Mouse (Mus musculus) limb, embryonic 11.5 days (tissue): ENCODE results near the gene Eml6. TPM values are rescaled to one million over a fixed set of nuclear protein-coding genes. Genes with fewer than 3 reads are reported as not detected.

ENCODE experiments used
- ATAC-seq: fragments of 200-750 bp; cut with Nextera tagmentation; 2 replicates; pipeline ENCODE4 v1.8.0; 2017; ENCODE audit warnings: low read depth; ENCODE audit not compliant: insufficient number of reproducible peaks, low FRiP score, low TSS enrichment
- DNase-seq: peaks from one replicate; pipeline ENCODE4 v3.0.0-alpha.2; 2015; ENCODE audit warnings: low spot score
- H3K27ac ChIP-seq: fragments of 300-500 bp; sonication (generic); replicated peaks from 2 replicates; pipeline ENCODE4 v1.5.1; 2014; ENCODE audit warnings: low read depth, mild to moderate bottlenecking, low read length
- H3K27me3 ChIP-seq: fragments of 300-500 bp; sonication (generic); 2 replicates; pipeline ENCODE4 v1.6.1; 2014; ENCODE audit warnings: mild to moderate bottlenecking, low read length, mixed read lengths; ENCODE audit not compliant: control insufficient read depth, insufficient read depth
- H3K36me3 ChIP-seq: fragments of 300-500 bp; sonication (generic); 2 replicates; pipeline ENCODE4 v1.6.1; 2014; ENCODE audit warnings: mild to moderate bottlenecking, low read length, moderate library complexity, mixed read lengths; ENCODE audit not compliant: control insufficient read depth, insufficient read depth
- H3K4me1 ChIP-seq: fragments of 300-500 bp; sonication (generic); 2 replicates; pipeline ENCODE4 v1.6.1; 2014; ENCODE audit warnings: low read length, mixed read lengths; ENCODE audit not compliant: control insufficient read depth, insufficient read depth
- H3K4me2 ChIP-seq: fragments of 300-500 bp; sonication (generic); 2 replicates; pipeline ENCODE4 v1.6.1; 2014; ENCODE audit warnings: low read depth, mild to moderate bottlenecking, moderate library complexity; ENCODE audit not compliant: severe bottlenecking
- H3K4me3 ChIP-seq: fragments of 300-500 bp; sonication (generic); 2 replicates; pipeline ENCODE4 v1.5.1; 2014; ENCODE audit warnings: low read depth, low read length
- H3K9ac ChIP-seq: fragments of 300-500 bp; sonication (generic); 2 replicates; pipeline ENCODE4 v1.6.1; 2014; ENCODE audit warnings: mild to moderate bottlenecking, low read length
- H3K9me3 ChIP-seq: fragments of 300-500 bp; sonication (generic); 2 replicates; pipeline ENCODE4 v1.6.1; 2016; ENCODE audit warnings: low read length; ENCODE audit not compliant: control insufficient read depth
- WGBS: fragments of 180-500 bp; shearing (Covaris S2); extraction: QIAGEN DNeasy Blood & Tissue Kit; methylation state at CpG from one replicate; pipeline ENCODE4 v1.1.7; 2014; 5-methylcytosine and 5-hydroxymethylcytosine counted together
- polyA plus RNA-seq: library from polyadenylated mRNA; unstranded; fragments of >200 nt; fragmentation: Nextera tagmentation; extraction: Ambion mirVana; gene quantifications from 2 replicates; pipeline ENCODE4 v1.2.1, GENCODE M21; 2014

The Eml6 gene
- polyA plus RNA-seq, 1 experiment from 2014 or later: 0.64 TPM

DNA sequence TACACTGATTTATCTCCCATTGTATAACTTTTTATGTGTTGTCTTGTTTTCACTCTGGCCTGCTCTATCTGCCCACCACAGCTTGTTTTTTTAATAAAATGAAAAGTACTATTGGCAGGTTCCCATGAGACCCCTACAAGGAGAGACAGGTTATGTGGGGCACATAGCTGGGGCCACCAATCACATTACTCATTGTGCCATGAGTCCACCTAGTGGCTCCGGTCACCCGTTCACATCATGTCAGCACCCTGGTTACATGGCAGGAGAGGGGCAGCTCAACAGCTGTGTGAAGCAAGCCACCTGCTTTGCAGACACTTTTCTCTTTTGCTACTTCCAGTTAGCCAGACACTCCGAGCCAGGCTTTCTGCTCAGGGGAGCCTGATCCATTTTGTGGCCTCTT lies 213.4 kb downstream of the Eml6 start:
- no peaks in the 10 kb centered on the region for H3K27me3 ChIP-seq
- H3K4me3 ChIP-seq: no peak overlapping the region
- no peaks in the 10 kb centered on the region for H3K9me3 ChIP-seq
- H3K4me1 ChIP-seq: no peaks in the 10 kb centered on the region
- no peak for DNase-seq
- no peak for ATAC-seq
- H3K4me2 ChIP-seq: no peak overlapping the region
- H3K36me3 ChIP-seq: no peaks in the 10 kb centered on the region
- no peak overlapping the region for H3K27ac ChIP-seq
- H3K9ac ChIP-seq: no peak overlapping the region
- WGBS: 78% methylated on average over 3 of the region's 3 CpGs

DNA sequence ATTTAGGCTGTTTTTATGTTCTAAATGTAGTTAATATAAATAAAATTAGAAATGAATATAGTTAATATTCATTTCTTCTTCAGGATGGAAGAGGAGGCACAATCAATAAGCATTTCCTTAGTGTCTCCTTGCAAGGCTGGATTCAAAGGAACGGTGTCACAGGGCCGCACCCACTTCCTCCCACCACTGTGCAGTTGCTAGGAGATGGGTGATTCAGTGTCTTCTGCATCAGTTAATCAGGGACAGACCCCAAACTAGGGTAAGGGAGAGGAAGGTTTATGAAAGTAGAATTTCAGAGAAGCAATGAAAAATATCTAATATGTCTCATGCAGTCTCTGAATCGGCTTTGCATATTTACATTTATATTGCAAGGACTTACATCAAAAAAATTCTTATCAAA lies 215.5 kb downstream of the Eml6 start:
- Histone ChIP-seq H3K4me1 (no peaks in the 10 kb centered on the region), H3K27ac (no peak overlapping the region), H3K4me2 (no peak overlapping the region), H3K27me3 (no peaks in the 10 kb centered on the region), H3K4me3 (no peak overlapping the region), H3K9ac (no peak overlapping the region), H3K9me3 (no peaks in the 10 kb centered on the region), H3K36me3 (no peaks in the 10 kb centered on the region)
- ATAC-seq: no peak
- 86% methylated on average over 3 of the region's 3 CpGs for WGBS
- DNase-seq: no peak

DNA sequence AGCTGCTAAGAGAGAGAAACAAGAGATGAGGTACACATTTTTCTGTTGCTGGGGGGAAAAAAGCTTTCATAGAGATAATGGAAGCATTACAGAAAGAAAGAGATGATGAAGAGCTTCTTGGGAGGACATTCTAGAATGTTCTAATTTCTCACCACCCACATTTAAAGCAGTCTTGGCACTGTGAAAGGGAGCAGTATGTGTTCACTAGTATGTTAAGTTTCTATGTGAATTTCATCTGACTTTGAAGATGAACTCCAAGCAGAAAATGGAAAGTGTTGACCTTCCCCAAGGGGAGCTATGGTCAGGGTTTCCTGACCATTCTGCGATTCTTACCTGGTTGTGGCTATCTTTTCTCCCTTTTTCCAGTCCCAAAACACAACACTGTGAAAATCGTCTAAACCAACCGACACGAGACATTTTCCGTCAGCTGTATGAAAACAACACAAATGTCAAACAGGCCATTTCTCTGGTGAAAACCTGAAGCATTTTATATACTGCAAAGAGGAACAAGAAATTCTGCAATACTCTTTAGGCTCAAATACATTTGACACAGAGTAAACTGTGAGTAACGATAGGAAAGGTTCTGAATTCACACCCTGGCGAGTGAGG lies 216.7 kb downstream of the Eml6 start:
- no peak overlapping the region for H3K4me3 ChIP-seq
- H3K27me3 ChIP-seq: no peaks in the 10 kb centered on the region
- no peaks in the 10 kb centered on the region for H3K9me3 ChIP-seq
- ATAC-seq (no peak), DNase-seq (no peak)
- no peak overlapping the region for H3K4me2 ChIP-seq
- no peak overlapping the region for H3K27ac ChIP-seq
- no peak overlapping the region for H3K9ac ChIP-seq
- H3K36me3 ChIP-seq: no peaks in the 10 kb centered on the region
- 86% methylated on average over 7 of the region's 7 CpGs for WGBS
- no peaks in the 10 kb centered on the region for H3K4me1 ChIP-seq

GRCm38 (mm10) chr11:29808173-29808980 lies 217.5 kb downstream of the Eml6 start:
- H3K27me3 ChIP-seq: no peaks in the 10 kb centered on the region
- ATAC-seq (peak; percentile 57; the same call in 1 of the 2 replicates), DNase-seq (no peak)
- H3K9ac ChIP-seq: no peak overlapping the region
- no peaks in the 10 kb centered on the region for H3K36me3 ChIP-seq
- H3K27ac ChIP-seq: no peak overlapping the region
- H3K9me3 ChIP-seq: no peaks in the 10 kb centered on the region
- H3K4me1 ChIP-seq: no peaks in the 10 kb centered on the region
- H3K4me2 ChIP-seq: no peak overlapping the region
- H3K4me3 ChIP-seq: no peak overlapping the region
- WGBS: 46% methylated on average over 9 of the region's 9 CpGs

DNA sequence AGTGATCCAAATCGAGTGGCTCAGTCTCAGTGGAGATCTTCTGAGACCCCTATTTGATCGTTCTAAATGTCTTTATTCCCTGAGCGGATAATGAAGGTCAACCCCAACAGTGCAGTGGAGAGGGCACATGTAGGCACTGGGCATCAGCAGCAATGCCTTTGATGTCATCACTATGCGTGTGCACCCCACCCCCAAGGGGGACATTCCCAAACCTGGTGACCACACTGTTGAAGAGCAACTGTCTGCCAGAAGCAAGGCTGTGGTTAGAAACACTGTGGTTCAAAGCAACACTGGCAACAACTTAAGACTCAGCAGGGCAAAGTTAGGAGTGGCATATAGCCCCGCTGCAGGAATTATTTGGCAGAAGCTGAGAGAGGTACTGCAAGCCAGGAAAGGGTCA lies 218.5 kb downstream of the Eml6 start:
- WGBS: 87% methylated on average over 5 of the region's 5 CpGs
- DNase-seq: no peak
- no peak overlapping the region for H3K4me3 ChIP-seq
- no peak for ATAC-seq
- no peaks in the 10 kb centered on the region for H3K4me1 ChIP-seq
- H3K36me3 ChIP-seq: no peaks in the 10 kb centered on the region
- H3K4me2 ChIP-seq: no peak overlapping the region
- no peaks in the 10 kb centered on the region for H3K27me3 ChIP-seq
- H3K27ac ChIP-seq: no peak overlapping the region
- H3K9ac ChIP-seq: no peak overlapping the region
- H3K9me3 ChIP-seq: no peaks in the 10 kb centered on the region

- no peak overlapping the region for H3K27ac ChIP-seq
- DNase-seq: no peak
- no peak overlapping the region for H3K4me3 ChIP-seq
- H3K9me3 ChIP-seq: no peaks in the 10 kb centered on the region
- no peak for ATAC-seq
- no peaks in the 10 kb centered on the region for H3K36me3 ChIP-seq
- H3K27me3 ChIP-seq: no peaks in the 10 kb centered on the region
- H3K4me2 ChIP-seq: no peak overlapping the region
- H3K4me1 ChIP-seq: no peaks in the 10 kb centered on the region
- no peak overlapping the region for H3K9ac ChIP-seq
- 84% methylated on average over 2 of the region's 2 CpGs for WGBS
These were observed 224.1 kb downstream of the Eml6 start for GRCm38 (mm10) chr11:29801432-29802427.

DNA sequence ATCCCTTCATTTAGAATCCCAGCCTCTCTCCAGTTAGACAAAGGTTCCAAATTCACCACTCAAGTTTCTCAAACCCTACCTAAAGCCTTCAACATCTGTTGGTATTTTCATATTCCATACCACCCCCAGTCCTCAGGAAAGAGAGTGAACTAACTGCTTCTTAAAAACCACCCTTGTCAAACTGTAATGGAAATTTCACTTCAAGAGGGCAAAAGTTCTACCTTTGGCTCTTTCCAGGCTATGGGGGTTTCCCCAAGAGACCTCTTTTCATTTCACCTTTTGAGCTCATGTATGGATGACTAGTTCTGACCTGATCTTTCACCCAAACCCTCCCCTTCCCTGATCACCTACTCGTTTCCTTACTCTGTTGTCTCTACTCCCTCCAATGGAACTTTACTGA lies 226.0 kb downstream of the Eml6 start:
- Histone ChIP-seq H3K9me3 (no peaks in the 10 kb centered on the region), H3K27ac (no peak overlapping the region), H3K36me3 (no peaks in the 10 kb centered on the region), H3K4me3 (no peak overlapping the region), H3K27me3 (no peaks in the 10 kb centered on the region), H3K4me1 (no peaks in the 10 kb centered on the region), H3K9ac (no peak overlapping the region), H3K4me2 (no peak overlapping the region)
- WGBS: 59% methylated on average over 1 of the region's 1 CpGs
- ATAC-seq (no peak), DNase-seq (no peak)

DNA sequence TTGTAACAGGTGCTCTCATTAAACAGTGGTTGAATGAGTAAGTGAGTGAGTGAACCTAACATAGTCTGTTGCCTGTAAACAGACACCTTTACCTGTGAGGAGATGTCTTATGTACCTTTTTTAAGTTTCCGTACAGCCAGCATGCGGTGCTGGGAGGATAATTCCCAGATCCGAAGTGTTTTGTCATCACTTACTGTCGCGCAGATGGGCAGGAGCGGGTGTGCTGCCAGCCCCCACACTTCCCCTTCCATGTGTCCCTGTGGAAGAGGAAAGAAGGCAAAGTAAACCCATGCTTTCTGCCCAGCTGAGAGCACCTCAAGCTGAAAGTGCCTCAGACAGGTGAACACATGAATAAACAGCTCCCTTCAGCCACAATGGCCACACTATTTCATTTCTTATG lies 230.7 kb downstream of the Eml6 start:
- Histone ChIP-seq H3K9ac (no peak overlapping the region), H3K36me3 (no peaks in the 10 kb centered on the region), H3K9me3 (no peaks in the 10 kb centered on the region), H3K4me2 (no peak overlapping the region), H3K4me1 (no peaks in the 10 kb centered on the region), H3K4me3 (no peak overlapping the region), H3K27ac (no peak overlapping the region), H3K27me3 (no peaks in the 10 kb centered on the region)
- 87% methylated on average over 6 of the region's 6 CpGs for WGBS
- ATAC-seq: no peak
- DNase-seq: no peak
